Mouse (Mus musculus) lung, postnatal 14 days (tissue): Measurements from ENCODE around the gene Sf3a2.

Experiments
- DNase-seq: peaks from one replicate; pipeline ENCODE4 v3.0.0; 2021

Sf3a2 gene

GRCm38 (mm10) chr10:80776358-80776869 is 21.6 kb upstream of the Sf3a2 start:
- no peak for DNase-seq

GRCm38 (mm10) chr10:80777123-80777522 is 20.9 kb upstream of the Sf3a2 start:
- DNase-seq, result no peak

GRCm38 (mm10) chr10:80779565-80779964 is 18.4 kb upstream of the Sf3a2 start:
- no peak for DNase-seq

- no peak for DNase-seq
Measured at GRCm38 (mm10) chr10:80784302-80784701, 13.7 kb upstream of the Sf3a2 start.

- no peak for DNase-seq
Measured at GRCm38 (mm10) chr10:80784871-80785270, 13.1 kb upstream of the Sf3a2 start.

- DNase-seq, result no peak
Measured at GRCm38 (mm10) chr10:80785963-80786362, 12.0 kb upstream of the Sf3a2 start.

GRCm38 (mm10) chr10:80787517-80787916 is 10.5 kb upstream of the Sf3a2 start:
- DNase-seq, result no peak

- no peak for DNase-seq
Measured at GRCm38 (mm10) chr10:80790761-80791404, 7.1 kb upstream of the Sf3a2 start.

GRCm38 (mm10) chr10:80791476-80792174 is 6.4 kb upstream of the Sf3a2 start:
- DNase-seq, result no peak

GRCm38 (mm10) chr10:80792175-80793032 is 5.6 kb upstream of the Sf3a2 start:
- DNase-seq, result no peak

GRCm38 (mm10) chr10:80793033-80793784 is 4.8 kb upstream of the Sf3a2 start:
- DNase-seq, result no peak

GRCm38 (mm10) chr10:80793803-80794202 is 4.2 kb upstream of the Sf3a2 start:
- no peak for DNase-seq

- DNase-seq, result no peak
Measured at GRCm38 (mm10) chr10:80794750-80795149, 3.2 kb upstream of the Sf3a2 start.

GRCm38 (mm10) chr10:80796307-80796848 is 1.6 kb upstream of the Sf3a2 start:
- DNase-seq, result no peak

- peak; percentile 17 for DNase-seq
Measured at GRCm38 (mm10) chr10:80797186-80798149, 530 bp upstream of the Sf3a2 start.

GRCm38 (mm10) chr10:80799070-80799566 is 1.1 kb downstream of the Sf3a2 start:
- DNase-seq, result no peak

GRCm38 (mm10) chr10:80802204-80802912 is 4.4 kb downstream of the Sf3a2 start:
- DNase-seq, result no peak

- no peak for DNase-seq
Measured at GRCm38 (mm10) chr10:80802996-80803395, 5.0 kb downstream of the Sf3a2 start.

- DNase-seq, result no peak
Measured at GRCm38 (mm10) chr10:80804340-80804739, 6.3 kb downstream of the Sf3a2 start.

- DNase-seq, result no peak
Measured at GRCm38 (mm10) chr10:80804916-80805315, 6.9 kb downstream of the Sf3a2 start, which contains the start of gene Amh. TSS of gene Amh (plus strand) at chr10:80805243.
